Mouse (Mus musculus) E14TG2a.4 (cell line): ENCODE measurements at regions not wholly inside any gene's neighbourhood (a gene's known extent, or its start where the extent isn't known, plus 50 kb on each side); places are given as distances from the start of the nearest gene placed in this dataset.

Experiments
- CTCF ChIP-seq: conservative IDR thresholded peaks from 2 replicates; pipeline ENCODE4 v1.5.1; 2014; ENCODE audit warnings: low read length
- POU5F1 ChIP-seq: IDR thresholded peaks from 2 replicates; pipeline ENCODE4 v1.6.1; 2014; ENCODE audit warnings: low read length, borderline replicate concordance

GRCm38 (mm10) chr5:64625421-64625820 lies 177.8 kb upstream of the Klf3 start:
- TF ChIP-seq CTCF (no peak), POU5F1 (no peak)
